Mouse (Mus musculus) liver, embryonic 18 days (tissue): ENCODE measurements around the gene Btnl10. TPM values are rescaled to one million over a fixed set of nuclear protein-coding genes. Genes with fewer than 3 reads are reported as not detected.

ENCODE experiments used
- polyA plus RNA-seq: library from polyadenylated mRNA; depleted of rRNA; stranded (reverse); fragments of >200 nt; gene quantifications from 2 replicates; pipeline ENCODE4 v1.2.3, GENCODE M21; 2012; rRNA removed

Gene Btnl10
- 13.5 and 14.6 TPM in 2 replicates for polyA plus RNA-seq

DNA sequence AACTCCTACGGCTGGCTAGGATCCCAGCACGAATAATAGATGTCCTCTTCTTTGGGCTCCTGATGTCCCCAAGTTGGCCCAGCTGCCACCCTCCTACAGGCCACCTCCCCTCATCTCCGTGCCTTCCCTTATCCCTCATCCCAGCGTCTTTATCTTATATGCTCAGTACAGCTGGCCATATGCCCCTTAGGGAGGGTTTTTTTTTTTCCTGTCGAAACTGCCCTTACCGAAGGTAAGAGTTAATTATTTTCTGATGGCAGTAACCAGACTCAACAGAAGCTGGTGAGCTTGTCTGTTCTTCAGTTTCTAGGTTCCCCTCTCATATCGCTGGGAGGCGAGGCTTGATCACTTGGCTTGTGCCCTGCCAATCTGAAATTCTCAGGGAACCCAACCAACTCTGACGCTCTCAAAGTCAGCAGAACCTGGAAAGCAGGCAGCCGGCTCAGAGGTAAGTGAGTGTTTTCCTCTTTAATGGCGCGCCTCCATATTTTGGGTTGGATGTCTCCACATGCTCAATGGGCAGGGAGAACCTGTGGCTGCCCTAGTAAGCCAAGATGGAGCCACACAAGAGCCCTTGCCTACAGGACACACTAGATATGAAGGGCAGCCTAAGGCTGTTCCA is at the start of gene Btnl10:
Btnl10 (plus strand) TSS at position 164 of the 622 bp plus-strand sequence.

DNA sequence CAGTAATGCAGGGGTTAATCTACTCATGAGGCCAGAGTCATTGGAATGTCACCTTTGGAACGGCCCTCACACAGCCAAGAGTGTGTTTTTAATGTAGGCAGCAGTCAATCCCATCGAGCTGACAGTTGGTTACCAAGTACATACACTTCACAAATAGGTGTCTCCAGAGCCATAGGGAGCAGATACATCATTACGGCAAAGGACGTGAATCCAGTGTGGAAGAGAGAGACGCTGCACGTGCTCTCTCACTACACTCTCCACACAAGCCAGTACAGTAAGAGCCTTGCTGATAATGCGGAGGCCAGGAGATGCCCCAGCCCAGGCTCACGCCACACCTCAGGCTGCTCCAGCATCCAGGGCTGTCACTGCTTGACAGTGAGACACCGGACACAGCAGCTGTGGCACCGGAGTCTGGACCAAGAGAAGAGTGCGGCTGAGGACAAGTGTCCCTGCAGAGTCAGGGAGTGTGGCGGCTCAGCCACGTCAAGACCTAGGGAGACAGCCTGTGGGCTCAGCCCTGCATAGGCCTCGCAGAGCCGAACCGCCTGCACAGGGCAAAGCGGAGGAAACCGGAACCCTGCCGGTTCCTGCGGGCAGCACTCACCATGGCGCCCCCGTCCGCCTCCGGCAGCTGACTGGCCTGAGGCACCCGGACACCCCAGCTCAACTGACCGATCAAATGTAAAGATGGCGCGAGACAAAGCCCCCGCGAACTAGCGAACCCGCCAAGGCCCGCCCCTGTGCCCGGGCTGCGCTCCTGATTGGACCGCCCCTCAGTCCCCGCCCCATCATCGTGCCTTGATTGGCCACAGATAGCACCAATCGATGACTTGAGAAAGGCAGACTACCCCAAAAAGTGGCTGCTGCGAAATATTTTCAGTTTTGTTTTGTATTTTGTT is 13.9 kb upstream of the Btnl10 start, which contains the start of gene Zfp39:
Zfp39 (minus strand) TSS at position 715 of the 899 bp plus-strand sequence.

DNA sequence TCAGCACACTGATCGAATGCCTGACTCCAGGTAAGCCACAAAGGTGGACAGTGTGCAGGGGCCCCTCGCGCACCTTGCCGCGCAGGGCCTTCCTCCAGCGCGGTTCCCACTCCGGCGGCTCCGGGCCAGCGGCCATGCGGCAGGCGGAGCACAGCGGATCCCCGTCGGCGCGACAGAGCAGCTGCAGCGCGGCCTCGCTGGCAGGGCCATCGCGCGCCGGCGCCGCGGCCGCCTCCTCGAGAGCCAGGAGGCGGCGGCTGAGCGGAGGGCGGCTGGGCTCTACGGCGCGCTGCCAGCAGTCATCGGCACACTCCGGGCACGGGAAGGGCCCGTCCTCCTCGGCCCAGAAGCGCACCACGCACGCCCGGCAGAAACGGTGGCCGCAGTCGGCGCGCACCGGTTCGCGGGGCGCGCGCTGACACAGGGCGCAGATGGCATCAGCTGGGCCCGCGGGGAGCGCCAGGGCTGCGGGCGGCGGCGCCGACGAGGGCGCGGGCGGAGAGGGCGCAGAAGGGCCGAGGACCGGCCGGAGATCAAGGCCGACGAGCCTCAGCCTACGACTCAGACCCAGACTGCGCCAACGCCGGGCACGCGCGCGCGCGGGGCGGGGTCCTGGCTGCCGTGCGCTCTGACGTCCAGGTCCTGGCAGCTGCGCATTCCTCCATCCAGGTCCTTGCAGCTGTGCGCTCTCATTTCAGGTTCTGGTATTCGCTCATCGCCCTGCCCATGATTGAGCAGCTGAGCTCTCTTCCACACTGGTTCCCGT is 20.8 kb downstream of the Btnl10 start, which contains the start of gene Rnf187:
Rnf187 (minus strand) TSS at position 595 of the 766 bp plus-strand sequence.

DNA sequence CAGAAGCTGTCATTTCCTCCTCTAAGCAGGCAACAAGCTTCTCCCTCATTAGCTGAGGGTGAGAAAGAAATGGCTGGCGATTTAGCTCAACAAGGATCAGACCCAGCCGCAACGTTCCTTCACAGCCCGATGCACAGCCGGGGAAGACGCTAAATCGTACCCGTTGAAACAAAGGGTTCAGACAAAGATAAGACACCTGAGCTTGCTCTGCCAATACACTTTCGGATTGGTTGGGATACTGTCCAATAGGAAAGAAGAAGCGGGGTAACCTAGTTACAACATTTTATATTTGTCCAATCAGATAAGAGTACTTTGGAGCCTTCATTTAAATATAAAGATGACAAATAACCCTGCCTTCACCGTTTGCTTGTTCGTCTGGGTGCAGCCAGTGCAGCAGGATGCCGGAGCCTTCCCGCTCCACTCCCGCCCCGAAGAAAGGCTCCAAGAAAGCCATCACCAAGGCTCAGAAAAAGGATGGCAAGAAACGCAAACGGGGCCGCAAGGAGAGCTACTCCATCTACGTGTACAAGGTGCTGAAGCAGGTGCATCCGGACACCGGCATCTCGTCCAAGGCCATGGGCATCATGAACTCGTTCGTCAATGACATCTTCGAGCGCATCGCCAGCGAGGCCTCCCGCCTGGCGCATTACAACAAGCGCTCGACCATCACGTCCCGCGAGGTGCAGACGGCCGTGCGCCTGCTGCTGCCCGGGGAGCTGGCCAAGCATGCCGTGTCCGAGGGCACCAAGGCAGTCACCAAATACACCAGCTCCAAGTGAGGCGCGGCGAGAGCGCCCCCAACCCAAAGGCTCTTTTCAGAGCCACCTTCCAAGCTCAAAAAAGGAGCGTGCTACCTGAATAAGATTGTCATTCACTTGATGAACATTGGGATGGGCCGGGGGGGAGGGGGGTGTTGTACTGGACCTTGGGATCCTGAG is 31.1 kb downstream of the Btnl10 start, which contains the start of gene Hist3h2ba:
Hist3h2ba (plus strand) TSS at position 379 of the 938 bp plus-strand sequence.

GRCm38 (mm10) chr11:58954420-58955142 is 36.9 kb downstream of the Btnl10 start, which contains the start of the genes Hist3h2a and Trim17:
Gene Hist3h2a (plus strand): TSS chr11:58954685.
Gene Trim17 (plus strand): TSS chr11:58954685.

Other genes with a start within 250 kb of the Btnl10 start
- not detected in 2 replicates for gene Olfr320, start 236.8 kb upstream of the Btnl10 start, polyA plus RNA-seq
- gene Olfr319, start 218.7 kb upstream of the Btnl10 start, polyA plus RNA-seq: not detected in 2 replicates
- gene Olfr318, start 193.9 kb upstream of the Btnl10 start, polyA plus RNA-seq: not detected in 2 replicates
- not detected in 2 replicates for gene Olfr317, start 178.7 kb upstream of the Btnl10 start, polyA plus RNA-seq
- gene Olfr316, start 165.2 kb upstream of the Btnl10 start, polyA plus RNA-seq: not detected in 2 replicates
- not detected in 2 replicates for gene Olfr315, start 144.7 kb upstream of the Btnl10 start, polyA plus RNA-seq
- not detected in 2 replicates for gene Olfr314, start 135.0 kb upstream of the Btnl10 start, polyA plus RNA-seq
- gene Fam183b, start 115.9 kb upstream of the Btnl10 start, polyA plus RNA-seq: 0.15 TPM in 1 of 2 replicates, not detected in the other
- gene Olfr313, start 102.9 kb upstream of the Btnl10 start, polyA plus RNA-seq: not detected in 2 replicates
- not detected in 2 replicates for gene Olfr312, start 88.7 kb upstream of the Btnl10 start, polyA plus RNA-seq
- gene Olfr311, start 78.7 kb upstream of the Btnl10 start, polyA plus RNA-seq: not detected in 2 replicates
- 2.5 and 2.7 TPM in 2 replicates for gene Gm12258, start 70.8 kb upstream of the Btnl10 start, polyA plus RNA-seq
- 1.0 and 1.3 TPM in 2 replicates for gene 2810021J22Rik, start 50.7 kb upstream of the Btnl10 start, polyA plus RNA-seq
- gene Zfp39, start 13.7 kb upstream of the Btnl10 start, polyA plus RNA-seq: 2.9 and 3.0 TPM in 2 replicates
- 63.0 and 65.7 TPM in 2 replicates for gene Rnf187, start 21.0 kb downstream of the Btnl10 start, polyA plus RNA-seq
- 15.6 and 26.7 TPM in 2 replicates for gene Hist3h2ba, start 31.0 kb downstream of the Btnl10 start, polyA plus RNA-seq
- gene Hist3h2a, start 36.8 kb downstream of the Btnl10 start, polyA plus RNA-seq: 14.0 and 22.7 TPM in 2 replicates
- 0.04 and 0.08 TPM in 2 replicates for gene Trim17, start 36.8 kb downstream of the Btnl10 start, polyA plus RNA-seq
- gene Trim11, start 60.2 kb downstream of the Btnl10 start, polyA plus RNA-seq: 9.3 and 11.3 TPM in 2 replicates
- gene Obscn, start 218.5 kb downstream of the Btnl10 start, polyA plus RNA-seq: 0.66 and 0.73 TPM in 2 replicates
- gene Iba57, start 245.8 kb downstream of the Btnl10 start, polyA plus RNA-seq: 5.3 and 5.9 TPM in 2 replicates